Mouse (Mus musculus) cerebellum, adult 9-10 months (tissue): Measurements from ENCODE around the gene Stk38.
"Not testable (repeated sequence)": the region's sequence is repeated elsewhere in the genome, so short reads cannot be mapped to it uniquely, and the experiment has no call there.

Experiments used
- DNase-seq: peaks from one replicate; pipeline ENCODE4 v3.0.0; 2022

Stk38 gene

GRCm38 (mm10) chr17:29007641-29008325 is at the start of gene Stk38:
Gene Stk38, minus strand, starts transcription at chr17:29007995.
- DNase-seq = peak; percentile 90

DNA sequence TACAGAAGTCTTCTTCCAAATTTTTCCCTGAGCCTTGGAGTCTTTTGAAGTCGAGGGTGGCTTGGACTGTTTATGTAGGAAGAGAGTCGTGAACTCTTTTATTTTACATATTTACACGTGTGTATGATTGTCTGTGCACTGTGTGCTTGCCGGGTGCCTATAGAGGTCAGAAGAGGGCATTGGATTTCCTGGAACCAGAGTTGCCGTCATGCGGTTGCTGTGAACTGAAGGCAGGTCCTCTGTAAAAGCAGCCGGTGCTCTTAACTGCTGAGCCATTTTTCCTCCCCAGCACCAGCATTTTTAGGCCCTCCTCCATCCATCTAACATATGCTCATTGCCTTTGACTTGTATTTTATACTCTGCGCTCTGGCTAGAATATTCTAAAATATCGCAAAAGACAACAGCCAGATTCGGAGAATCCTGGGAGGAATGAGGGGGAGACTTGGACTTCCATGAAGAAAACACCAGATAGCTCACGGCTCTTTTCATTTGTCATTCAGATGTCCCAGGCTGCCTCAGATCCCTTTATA is 49.6 kb upstream of the Stk38 start:
- DNase-seq = no peak

DNA sequence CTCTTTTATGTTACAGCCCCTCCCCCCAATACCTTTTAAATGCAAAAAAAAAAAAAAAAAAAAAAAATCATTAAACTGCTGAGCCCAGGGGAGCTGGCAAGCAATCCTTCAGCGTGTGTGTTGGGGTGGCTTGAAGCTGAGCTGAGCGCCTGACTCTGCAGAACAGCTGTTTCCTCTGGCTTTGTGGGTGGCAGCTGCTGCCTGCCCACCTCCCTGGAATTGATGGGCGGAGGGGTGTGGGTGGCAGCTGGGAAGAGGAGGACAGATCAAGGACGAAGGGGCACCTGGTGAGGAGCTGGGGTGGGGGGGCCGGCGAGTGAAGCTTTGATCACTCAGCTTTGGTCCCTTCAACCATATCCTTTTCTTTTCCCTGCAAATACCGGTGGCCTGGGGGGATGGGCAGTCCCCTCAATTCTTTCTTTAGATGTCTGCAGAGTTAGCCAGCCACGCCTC is 48.9 kb upstream of the Stk38 start:
- no peak for DNase-seq

DNA sequence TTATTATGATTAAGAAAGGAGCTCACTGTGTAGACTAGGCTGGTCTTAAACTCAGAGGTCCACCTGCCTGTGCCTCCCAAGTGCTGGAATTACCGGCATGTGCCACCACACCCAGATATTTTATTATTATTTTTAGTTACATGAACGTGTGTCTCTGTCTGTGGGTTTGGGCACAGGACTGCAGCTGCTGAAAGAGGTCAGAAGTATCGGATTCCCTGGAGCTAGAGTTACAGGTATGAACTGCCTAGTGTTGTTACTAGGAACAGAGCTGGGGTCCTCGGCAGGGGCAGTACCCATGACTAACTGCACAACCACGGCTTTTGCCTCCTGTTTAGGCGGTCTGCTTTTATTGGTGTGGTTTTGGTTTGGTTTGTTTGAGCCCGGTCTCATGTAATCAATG is 48.4 kb upstream of the Stk38 start:
- no peak for DNase-seq

GRCm38 (mm10) chr17:29055586-29055985 is 47.8 kb upstream of the Stk38 start:
- no peak for DNase-seq

DNA sequence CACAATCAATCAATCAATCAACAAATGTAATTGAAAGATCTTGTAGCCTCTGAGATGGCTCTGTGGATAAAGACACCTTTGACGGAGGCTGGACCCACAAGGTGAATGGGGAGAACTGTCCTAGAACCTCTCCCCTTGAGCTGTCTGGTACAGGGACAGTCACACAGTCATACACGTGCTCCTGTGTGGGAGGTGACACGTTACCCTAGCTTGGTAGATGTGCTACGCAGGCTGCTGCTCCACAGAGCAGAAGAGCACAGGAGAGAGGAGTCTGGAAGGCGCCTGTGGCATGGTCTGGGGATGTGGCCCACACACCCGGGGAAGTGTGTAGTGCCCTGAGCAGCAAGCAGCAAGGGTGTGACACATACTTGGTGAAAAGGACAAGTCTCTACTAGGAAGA is 46.6 kb upstream of the Stk38 start:
- DNase-seq = no peak

DNA sequence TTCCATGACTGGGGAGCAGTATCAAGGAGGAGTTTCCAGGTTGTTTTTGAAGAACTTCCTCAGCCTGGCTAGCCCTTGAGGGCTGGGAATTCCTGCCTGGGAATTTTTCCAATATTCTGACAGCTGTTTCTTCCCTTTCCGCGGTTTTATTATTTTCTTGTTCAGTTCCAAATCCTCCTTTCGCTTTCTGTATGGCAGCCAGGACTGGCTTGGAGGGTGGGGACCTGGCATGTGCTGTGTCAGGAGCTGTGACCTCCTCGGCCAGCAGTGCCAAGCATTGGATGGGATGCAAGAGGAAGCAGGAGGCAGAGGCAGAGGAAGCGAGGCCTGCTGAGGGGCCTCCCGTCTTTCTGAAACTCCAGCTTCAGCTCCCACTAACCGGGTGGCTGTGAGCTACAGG is 46.0 kb upstream of the Stk38 start:
- no peak for DNase-seq

DNA sequence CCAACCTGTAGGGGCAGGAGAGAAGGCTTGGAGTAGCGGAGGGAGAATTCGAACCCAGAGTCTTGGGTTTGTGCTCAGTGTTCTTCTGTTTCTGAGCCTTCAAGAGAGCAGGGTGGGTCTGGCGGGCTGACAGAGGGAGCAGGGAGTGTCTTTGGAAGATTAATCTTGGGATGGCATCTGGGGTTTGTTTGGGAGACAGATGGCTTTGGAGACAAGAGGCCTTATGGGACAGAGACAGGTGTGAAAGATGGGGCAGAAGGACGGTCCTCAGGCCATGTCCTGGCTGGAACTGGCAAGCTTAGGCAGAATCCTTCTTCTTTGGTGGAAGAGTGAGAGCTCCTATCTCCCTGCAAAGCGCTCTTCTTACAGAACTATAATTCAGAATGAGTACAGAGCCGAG is 45.3 kb upstream of the Stk38 start:
- DNase-seq = no peak

GRCm38 (mm10) chr17:29050791-29051190 is 43.0 kb upstream of the Stk38 start:
- no peak for DNase-seq

- DNase-seq = no peak
Observed at GRCm38 (mm10) chr17:29049923-29050322, 42.1 kb upstream of the Stk38 start.

DNA sequence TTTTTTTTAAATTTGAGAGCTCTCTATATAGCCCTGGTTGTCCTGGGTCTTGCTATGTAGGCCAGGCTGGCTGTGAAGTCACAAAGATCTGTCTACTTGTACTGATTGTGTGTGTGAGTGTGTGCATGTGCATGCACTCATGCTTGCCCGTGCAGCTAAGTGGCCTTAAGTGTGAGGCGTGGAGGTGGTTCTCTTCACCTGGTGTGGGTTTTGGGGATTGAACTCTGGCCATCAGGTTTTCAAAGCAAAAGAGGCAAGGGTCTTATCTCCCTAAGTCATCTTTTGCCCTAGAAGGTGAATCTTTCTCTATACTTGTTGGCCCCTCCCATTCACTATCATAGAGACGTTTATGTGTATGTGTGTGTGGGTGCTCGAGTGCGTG is 41.7 kb upstream of the Stk38 start:
- no peak for DNase-seq

GRCm38 (mm10) chr17:29048748-29049507 is 41.1 kb upstream of the Stk38 start:
- peak; percentile 94 for DNase-seq

DNA sequence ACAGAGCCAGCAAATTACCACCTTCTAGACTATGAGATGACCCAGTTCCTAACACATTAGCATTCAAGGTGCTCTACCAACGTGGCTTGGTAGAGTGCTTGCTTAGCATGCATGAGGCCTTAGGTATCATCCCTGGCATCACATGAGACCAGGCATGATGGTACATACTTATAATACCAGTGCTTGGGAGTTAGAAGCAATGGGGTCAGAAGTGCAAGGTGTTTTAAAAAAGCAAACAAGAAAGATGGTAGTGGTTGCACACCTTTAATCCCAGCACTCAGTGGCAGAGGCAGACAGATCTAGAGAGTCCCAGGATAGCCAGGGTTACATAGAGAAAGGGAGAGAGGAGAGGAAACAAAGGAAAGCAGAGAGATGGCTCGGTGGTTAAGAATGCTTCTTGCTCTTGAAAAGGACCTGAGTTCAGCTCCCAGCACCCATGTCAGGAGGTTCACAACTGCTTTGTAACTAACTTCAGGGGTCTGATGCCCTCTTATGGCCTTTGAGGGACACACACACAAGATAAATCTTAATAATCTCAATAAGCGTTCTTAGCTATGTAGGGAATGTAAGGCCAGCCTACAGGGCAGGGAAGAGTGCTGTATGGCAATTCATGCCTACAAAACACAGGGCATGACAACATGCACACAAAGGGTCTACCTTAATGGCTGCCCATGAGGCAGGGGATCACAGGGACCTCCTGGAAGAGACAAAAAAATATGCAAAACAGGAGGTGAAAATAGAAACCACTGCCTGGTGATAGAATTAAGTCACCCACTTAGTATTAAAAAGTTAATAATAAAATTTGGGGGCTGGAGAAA is 40.1 kb upstream of the Stk38 start:
- no peak for DNase-seq

DNA sequence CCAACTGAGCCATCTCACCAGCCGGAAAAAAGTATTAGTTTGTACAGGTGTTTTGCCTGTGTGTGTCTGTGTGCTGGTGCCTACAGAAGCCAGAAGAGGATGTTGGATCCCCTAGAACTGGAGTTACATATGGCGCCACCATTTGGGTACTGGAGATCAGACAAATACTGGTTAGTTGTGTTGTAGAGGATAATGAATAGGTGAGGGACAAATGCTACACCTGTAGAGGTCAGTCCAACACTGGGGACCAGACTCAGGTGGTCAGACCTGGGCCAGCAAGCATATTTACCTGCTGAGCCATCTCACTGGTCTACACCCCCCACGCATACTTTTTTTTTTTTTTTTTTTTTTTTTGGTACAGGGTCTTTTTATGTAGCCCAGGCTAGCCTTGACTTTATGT is 39.1 kb upstream of the Stk38 start:
- no peak for DNase-seq

DNA sequence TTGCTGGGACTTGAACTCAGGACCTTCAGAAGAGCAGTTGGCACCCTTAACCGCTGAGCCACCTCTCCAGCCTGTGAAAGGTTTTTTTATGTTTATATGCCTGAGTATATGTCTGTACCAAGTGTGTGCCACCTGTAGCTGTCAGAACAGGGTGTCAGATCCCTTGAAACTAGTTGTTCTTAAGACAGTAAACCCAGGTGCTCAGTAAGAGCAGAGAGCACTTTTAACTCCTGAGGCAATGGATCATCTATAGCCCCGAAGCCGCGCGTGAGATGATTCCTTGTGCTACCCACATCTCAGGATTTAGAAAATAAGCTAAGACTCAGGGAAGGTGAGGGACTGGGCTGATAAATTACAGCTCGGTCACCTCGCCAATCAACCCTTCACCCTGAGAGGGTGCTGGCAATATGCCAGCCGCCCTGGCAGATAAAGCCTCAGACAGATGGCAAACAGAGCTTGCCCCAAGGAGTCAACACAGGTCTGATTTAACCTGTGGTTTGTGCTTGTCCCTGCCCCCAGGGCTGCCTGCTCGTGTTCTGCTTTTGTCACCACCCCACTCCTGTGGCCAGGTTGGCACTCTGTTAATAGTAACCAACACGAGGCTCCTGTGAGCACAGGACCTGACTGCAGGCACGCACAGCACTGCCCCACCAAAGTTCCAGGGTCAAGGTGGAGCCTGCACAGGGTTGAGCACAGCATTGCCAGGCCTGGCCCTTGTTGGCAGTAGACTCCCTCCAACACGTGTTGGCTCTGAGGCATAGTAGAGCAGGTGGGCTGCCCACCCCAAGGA is 38.1 kb upstream of the Stk38 start:
- DNase-seq = peak; percentile 85

GRCm38 (mm10) chr17:29044925-29045319 is 37.1 kb upstream of the Stk38 start:
- DNase-seq = no peak

DNA sequence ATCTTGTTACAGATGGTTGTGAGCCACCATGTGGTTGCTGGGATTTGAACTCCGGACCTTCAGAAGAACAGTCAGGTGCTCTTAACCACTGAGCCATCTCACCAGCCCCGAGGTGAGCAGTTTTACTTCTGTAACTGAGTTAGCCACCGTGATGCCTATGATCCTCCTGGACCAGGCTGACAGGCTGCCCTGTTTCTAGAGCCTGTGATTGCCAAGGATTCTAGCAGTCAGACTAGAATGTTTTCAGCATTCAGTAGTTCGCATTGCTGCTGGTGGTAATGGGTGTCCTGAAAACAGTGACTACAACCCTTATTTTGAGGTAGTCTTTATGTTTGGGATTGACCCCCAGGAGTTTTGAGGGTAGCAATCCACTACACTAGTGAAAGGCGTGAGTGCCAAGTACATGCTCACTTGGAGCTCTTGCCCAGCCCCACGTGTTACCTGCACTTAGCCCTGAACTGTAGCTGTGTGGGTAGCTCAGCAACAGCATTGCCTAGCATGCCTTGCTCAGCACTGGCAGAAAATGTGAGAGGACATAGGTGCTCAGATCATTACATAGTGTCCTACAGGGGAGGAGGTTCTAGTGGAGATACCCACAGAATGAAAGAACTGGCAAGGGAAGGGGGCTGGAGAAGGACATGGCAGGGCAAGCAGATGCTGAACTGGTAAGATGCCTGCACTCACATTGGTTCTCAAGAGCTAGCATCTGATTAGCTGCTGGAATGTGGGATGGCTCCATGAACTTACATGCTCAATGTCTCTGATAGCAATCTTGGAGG is 36.5 kb upstream of the Stk38 start:
- no peak for DNase-seq

GRCm38 (mm10) chr17:29043583-29043982 is 35.8 kb upstream of the Stk38 start:
- DNase-seq = no peak

- DNase-seq = no peak
Observed at GRCm38 (mm10) chr17:29042569-29042968, 34.8 kb upstream of the Stk38 start.

- not testable (repeated sequence) for DNase-seq
Observed at GRCm38 (mm10) chr17:29041632-29042031, 33.8 kb upstream of the Stk38 start.

GRCm38 (mm10) chr17:29039351-29039750 is 31.6 kb upstream of the Stk38 start:
- DNase-seq = no peak

DNA sequence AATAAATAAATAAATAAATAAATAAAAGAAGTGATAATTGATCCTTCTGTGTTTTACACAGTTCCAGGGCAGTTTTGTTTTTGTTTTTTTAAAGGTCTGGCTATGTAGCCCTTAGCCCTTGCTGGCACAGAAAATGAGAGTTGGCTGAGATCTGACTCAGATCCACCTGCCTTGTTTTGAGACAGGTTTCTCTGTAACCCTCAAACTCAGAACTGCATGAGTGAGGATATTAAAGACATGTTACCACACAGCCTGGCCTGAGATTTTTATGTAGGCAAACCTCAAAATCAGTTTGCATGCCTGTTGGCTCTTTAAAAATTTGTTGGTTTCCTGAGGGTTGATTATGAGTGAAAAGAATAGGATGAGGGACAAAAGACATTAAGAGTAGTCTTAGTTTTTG is 27.7 kb upstream of the Stk38 start:
- no peak for DNase-seq
